Mouse (Mus musculus) thymus, adult 2 months (tissue): ENCODE results near the gene Kirrel3.

Source experiments
- CTCF ChIP-seq: fragments of 200-500 bp; IDR thresholded peaks from 2 replicates; pipeline ENCODE4 v1.5.1; 2012; ENCODE audit warnings: mild to moderate bottlenecking, control low read depth, low read length, moderate library complexity, borderline replicate concordance; ENCODE audit not compliant: control insufficient read depth, poor library complexity, insufficient read depth; ENCODE audit errors: extremely low read depth
- POLR2A ChIP-seq: fragments of 200-500 bp; IDR thresholded peaks from 2 replicates; pipeline ENCODE4 v1.6.1; 2012; ENCODE audit warnings: mild to moderate bottlenecking, low read length, control low read depth, moderate library complexity; ENCODE audit not compliant: control insufficient read depth, poor library complexity, insufficient read depth; ENCODE audit errors: extremely low read depth

DNA sequence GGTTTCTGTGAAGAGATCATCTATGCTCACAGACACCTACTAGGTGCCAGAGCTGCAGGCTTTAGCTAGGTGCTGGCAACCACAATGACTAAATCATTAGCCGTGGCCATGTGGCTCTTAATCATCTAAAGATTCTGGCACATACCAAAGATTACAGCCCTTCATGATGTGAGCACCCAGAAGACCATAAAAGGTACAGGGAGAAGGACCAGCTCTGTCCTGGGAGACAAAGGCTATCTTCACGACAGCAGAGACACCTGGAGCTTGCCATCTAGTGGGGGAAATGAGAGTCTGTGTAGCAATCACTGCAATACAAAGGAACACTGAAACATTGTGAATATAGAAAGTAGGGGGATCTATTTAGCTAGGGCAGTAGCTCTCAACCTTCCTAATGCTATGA lies 262.3 kb downstream of the Kirrel3 start:
- TF ChIP-seq CTCF: no peak
- TF ChIP-seq POLR2A: no peak
